Mouse (Mus musculus) thymus, adult 2 months (tissue): ENCODE measurements at regions not wholly inside any gene's neighbourhood (a gene's known extent, or its start where the extent isn't known, plus 50 kb on each side); places are given as distances from the start of the nearest gene placed in this dataset.

Source experiments
- DNase-seq: peaks from one replicate; pipeline ENCODE4 v3.0.0; 2021
- H3K27ac ChIP-seq: fragments of 200-500 bp; 2 replicates; pipeline ENCODE4 v1.5.1; 2012; ENCODE audit warnings: low read length, control low read depth; ENCODE audit not compliant: control insufficient read depth, insufficient read depth
- H3K27me3 ChIP-seq: fragments of 200-500 bp; 2 replicates; pipeline ENCODE4 v1.6.1; 2012; ENCODE audit warnings: mild to moderate bottlenecking, low read length, moderate library complexity, mixed read lengths; ENCODE audit not compliant: control insufficient read depth, insufficient read depth
- H3K36me3 ChIP-seq: fragments of 200-500 bp; 2 replicates; pipeline ENCODE4 v1.6.1; 2012; ENCODE audit warnings: mild to moderate bottlenecking, low read length, moderate library complexity; ENCODE audit not compliant: control insufficient read depth, insufficient read depth
- H3K4me1 ChIP-seq: fragments of 200-500 bp; replicated peaks from 2 replicates; pipeline ENCODE4 v1.6.1; 2012; ENCODE audit warnings: low read length; ENCODE audit not compliant: control insufficient read depth, insufficient read depth
- H3K4me3 ChIP-seq: fragments of 200-500 bp; 2 replicates; pipeline ENCODE4 v1.5.1; 2012; ENCODE audit warnings: mild to moderate bottlenecking, low read length, control low read depth, moderate library complexity; ENCODE audit not compliant: control insufficient read depth, insufficient read depth
- CTCF ChIP-seq: fragments of 200-500 bp; IDR thresholded peaks from 2 replicates; pipeline ENCODE4 v1.5.1; 2012; ENCODE audit warnings: mild to moderate bottlenecking, control low read depth, low read length, moderate library complexity, borderline replicate concordance; ENCODE audit not compliant: control insufficient read depth, poor library complexity, insufficient read depth; ENCODE audit errors: extremely low read depth
- POLR2A ChIP-seq: fragments of 200-500 bp; IDR thresholded peaks from 2 replicates; pipeline ENCODE4 v1.6.1; 2012; ENCODE audit warnings: mild to moderate bottlenecking, low read length, control low read depth, moderate library complexity; ENCODE audit not compliant: control insufficient read depth, poor library complexity, insufficient read depth; ENCODE audit errors: extremely low read depth
- WGBS: fragments of 180-500 bp; shearing (Covaris S2); methylation state at CpG from one replicate; pipeline ENCODE4 v1.1.7; 2018; 5-methylcytosine and 5-hydroxymethylcytosine counted together

DNA sequence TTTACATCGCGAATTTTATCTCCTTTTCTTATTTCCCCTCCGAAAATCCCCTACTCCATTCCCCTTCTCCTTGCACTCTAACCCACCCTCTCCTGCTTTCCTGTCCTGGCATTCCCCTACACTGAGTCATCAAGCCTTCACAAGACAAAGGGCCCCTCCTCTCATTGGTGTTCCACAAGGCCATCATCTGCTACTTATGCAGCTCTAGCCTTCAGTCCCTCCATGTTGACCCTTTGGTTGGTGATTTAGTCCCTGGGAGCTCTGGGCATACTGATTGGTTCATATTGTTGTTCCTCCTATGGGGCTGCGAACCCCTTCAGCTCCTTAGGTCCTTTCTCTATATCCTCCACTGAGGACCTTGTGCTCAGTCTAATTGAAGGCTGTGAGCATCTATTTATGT lies 239.0 kb upstream of the Arrdc4 start:
- Histone ChIP-seq H3K27ac (no peak overlapping the region), H3K4me3 (no peak overlapping the region), H3K36me3 (no peaks in the 10 kb centered on the region), H3K27me3 (no peaks in the 10 kb centered on the region), H3K4me1 (no peaks in the 10 kb centered on the region)
- no peak for DNase-seq
- 93% methylated on average over 4 of the region's 4 CpGs for WGBS
- TF ChIP-seq POLR2A (no peak), CTCF (no peak)

DNA sequence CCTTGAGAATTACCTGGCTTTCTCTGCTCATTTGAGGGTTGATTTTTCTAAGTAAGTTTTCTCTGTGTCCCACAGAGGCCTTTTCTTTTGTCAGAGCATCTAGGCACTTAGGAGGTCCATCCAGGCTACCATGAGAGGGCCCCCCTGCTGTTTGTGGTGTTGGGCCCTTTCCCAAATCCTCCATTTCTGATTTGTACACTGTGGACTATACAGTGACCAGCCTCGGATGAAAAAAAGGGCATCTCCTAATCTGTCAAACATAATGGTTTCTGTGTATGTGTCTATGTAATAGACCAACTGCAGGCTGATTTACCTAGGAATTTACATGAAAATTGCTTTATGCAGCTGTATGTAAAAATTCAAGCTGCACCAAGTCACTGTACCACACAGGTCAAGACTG lies 234.9 kb upstream of the Arrdc4 start:
- 83% methylated on average over 1 of the region's 1 CpGs for WGBS
- H3K4me3 ChIP-seq: no peak overlapping the region
- DNase-seq: no peak
- H3K36me3 ChIP-seq: no peaks in the 10 kb centered on the region
- H3K4me1 ChIP-seq: no peaks in the 10 kb centered on the region
- H3K27ac ChIP-seq: no peak overlapping the region
- H3K27me3 ChIP-seq: no peaks in the 10 kb centered on the region
- TF ChIP-seq CTCF: no peak
- no peak for TF ChIP-seq POLR2A

DNA sequence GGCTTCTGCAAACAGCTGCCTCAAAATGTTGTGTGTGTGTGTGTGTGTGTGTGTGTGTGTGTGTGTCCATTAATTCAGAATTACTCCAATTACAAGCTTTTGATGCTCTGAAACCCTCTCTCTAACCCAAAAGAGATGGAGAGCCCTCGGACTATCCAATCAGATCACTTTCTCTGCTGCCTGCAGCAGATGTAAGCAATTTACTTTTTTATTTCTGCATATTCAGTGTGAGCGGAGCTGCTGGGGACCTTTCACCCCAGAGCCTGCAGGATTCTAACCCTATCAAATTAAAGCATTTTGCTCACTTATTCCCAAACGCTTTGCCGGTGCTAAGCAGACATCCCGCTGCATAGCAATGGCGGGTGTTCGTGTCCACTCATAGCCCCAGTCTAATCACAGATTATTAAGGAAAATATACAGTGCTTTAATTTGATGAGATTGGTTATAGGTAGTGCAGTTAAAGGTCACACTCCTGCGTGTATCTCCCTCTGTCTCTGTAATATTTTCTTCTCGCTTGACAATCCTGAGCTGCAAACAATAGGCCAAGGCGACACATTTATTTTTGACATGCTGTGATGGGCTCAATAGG lies 234.0 kb upstream of the Arrdc4 start:
- no peak overlapping the region for H3K4me3 ChIP-seq
- H3K36me3 ChIP-seq: no peaks in the 10 kb centered on the region
- no peak for DNase-seq
- H3K27ac ChIP-seq: no peak overlapping the region
- TF ChIP-seq POLR2A (no peak), CTCF (no peak)
- 94% methylated on average over 10 of the region's 10 CpGs for WGBS
- H3K4me1 ChIP-seq: no peaks in the 10 kb centered on the region
- no peaks in the 10 kb centered on the region for H3K27me3 ChIP-seq

DNA sequence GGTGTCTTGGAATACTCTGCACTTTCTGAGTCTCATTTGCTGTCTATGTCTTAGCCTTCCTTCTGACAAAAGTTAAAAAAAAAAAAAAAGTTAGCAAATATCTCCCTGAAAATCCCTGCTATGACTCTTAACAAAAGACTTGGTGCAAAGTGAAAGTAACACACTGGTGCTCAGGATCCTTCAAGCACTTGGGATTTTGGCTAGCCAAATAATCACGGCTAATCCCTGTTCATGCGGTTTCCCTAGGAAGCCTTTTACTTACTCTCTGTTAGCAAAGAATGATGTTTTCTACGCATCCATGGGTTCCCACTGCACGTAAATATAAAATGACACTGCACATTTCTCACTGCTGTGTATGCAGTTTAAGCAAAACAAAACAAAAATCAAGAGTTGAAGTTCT lies 229.5 kb upstream of the Arrdc4 start:
- H3K36me3 ChIP-seq: no peaks in the 10 kb centered on the region
- H3K4me1 ChIP-seq: no peaks in the 10 kb centered on the region
- H3K4me3 ChIP-seq: no peak overlapping the region
- WGBS: 62% methylated on average over 4 of the region's 4 CpGs
- no peaks in the 10 kb centered on the region for H3K27me3 ChIP-seq
- H3K27ac ChIP-seq: no peak overlapping the region
- DNase-seq: no peak
- TF ChIP-seq CTCF (no peak), POLR2A (no peak)

DNA sequence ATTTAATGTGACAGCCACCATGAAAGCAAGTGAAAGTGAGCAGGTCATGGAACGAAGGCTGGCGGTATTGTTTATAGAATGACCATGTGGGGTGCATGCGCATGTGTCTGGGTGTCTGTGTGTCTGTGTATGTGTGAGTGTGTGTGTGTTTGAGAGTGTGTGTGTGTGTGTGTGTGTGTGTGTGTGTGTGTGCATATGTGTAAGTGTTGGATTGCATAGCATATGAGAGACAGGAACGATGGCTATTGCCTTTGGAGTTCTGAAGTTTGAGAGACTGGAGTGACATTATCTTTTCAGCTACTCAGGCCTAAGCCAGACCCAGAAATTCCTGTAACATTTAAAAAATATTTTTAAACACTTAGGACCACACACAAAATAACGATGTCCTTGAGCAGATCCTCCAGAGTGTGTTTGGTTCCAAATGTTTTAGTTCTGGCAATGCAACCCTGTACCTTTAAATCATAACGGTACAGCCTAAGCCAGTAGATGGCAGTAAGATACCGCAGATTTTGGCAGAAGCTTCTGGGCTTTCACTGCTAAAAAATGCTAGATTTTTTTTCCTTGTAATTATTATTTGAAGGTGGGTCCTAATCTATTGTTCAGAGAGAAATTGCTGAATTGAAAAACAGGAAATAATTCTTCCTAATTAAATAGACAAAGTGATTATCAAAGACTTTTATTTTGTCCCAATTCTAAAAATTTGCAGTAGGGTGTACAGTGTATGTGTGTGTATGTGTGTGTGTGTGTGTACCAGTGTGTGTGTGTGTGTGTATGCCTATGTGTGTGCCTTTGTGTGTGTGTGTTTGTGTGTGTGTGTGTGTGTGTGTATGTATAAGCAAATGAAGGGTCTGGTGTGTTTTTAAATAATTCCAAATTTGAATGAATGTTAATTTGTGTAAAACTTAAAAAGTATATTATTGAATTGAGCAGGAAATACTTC lies 228.0 kb upstream of the Arrdc4 start:
- no peak overlapping the region for H3K4me3 ChIP-seq
- H3K36me3 ChIP-seq: no peaks in the 10 kb centered on the region
- H3K4me1 ChIP-seq: no peaks in the 10 kb centered on the region
- TF ChIP-seq CTCF (no peak), POLR2A (no peak)
- no peaks in the 10 kb centered on the region for H3K27me3 ChIP-seq
- 60% methylated on average over 7 of the region's 7 CpGs for WGBS
- H3K27ac ChIP-seq: no peak overlapping the region
- DNase-seq: no peak

DNA sequence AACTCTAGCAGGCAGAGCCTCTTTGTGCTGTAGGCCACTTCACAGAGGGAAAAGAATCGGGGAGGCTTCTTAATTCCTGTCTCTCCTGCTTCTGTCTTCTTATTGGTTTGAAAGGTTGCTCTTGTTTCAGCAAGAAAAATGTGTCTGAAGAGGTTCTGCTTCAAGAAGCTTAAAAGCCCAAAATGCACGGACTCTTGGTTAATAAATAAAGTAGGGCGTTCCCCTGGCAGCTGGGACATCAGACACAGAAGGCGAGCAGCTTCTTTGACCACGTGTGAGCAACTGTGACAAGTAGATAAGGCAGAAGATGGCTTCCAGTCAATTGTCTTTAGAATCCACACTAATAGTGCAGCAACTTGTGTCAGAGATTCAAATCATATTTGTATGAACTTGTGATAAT lies 226.9 kb upstream of the Arrdc4 start:
- Histone ChIP-seq H3K4me1 (no peaks in the 10 kb centered on the region), H3K36me3 (no peaks in the 10 kb centered on the region), H3K27ac (no peak overlapping the region), H3K27me3 (no peaks in the 10 kb centered on the region), H3K4me3 (no peak overlapping the region)
- WGBS: 72% methylated on average over 5 of the region's 5 CpGs
- no peak for DNase-seq
- TF ChIP-seq POLR2A: no peak
- no peak for TF ChIP-seq CTCF

DNA sequence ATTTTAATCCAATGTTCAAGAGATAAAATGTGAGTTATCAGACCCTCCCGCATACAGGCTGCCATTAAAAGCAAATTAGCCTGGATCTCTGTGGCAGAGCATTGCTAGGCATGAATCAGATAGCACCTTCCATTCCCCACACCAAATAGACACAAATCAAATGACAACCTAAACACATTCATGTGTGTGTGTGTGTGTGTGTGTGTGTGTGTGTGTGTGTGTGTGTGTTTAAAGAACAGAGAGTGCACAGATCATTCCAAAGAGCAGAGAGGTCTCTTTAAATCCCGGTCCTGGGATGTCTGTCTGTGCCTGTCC lies 226.5 kb upstream of the Arrdc4 start:
- 89% methylated on average over 2 of the region's 2 CpGs for WGBS
- no peak overlapping the region for H3K4me3 ChIP-seq
- no peak for TF ChIP-seq POLR2A
- TF ChIP-seq CTCF: no peak
- no peaks in the 10 kb centered on the region for H3K27me3 ChIP-seq
- H3K27ac ChIP-seq: no peak overlapping the region
- no peaks in the 10 kb centered on the region for H3K36me3 ChIP-seq
- no peak for DNase-seq
- no peaks in the 10 kb centered on the region for H3K4me1 ChIP-seq
